Mouse (Mus musculus) heart, embryonic 14.5 days (tissue): ENCODE results near the gene Oas1g. TPM values are rescaled to one million over a fixed set of nuclear protein-coding genes. Genes with fewer than 3 reads are reported as not detected.
"Not testable (repeated sequence)": the region's sequence is repeated elsewhere in the genome, so short reads cannot be mapped to it uniquely, and the experiment has no call there.

Source experiments
- ATAC-seq: fragments of 200-750 bp; cut with Nextera tagmentation; 2 replicates; pipeline ENCODE4 v1.8.0; 2017; ENCODE audit warnings: low read depth, moderate TSS enrichment; ENCODE audit not compliant: insufficient number of reproducible peaks, insufficient read depth, low FRiP score
- H3K27ac ChIP-seq, 2 experiments: fragments of 200-500 bp in 1 of 2; fragments of 300-500 bp in 1 of 2; sonication (generic) in 1 of 2; replicated peaks in 1 of 2; 2 replicates each; pipeline ENCODE4 v1.5.1; 2012 to 2014; ENCODE audit warnings: low read depth in 2 of 2, low read length in 2 of 2, control low read depth in 1 of 2, mild to moderate bottlenecking in 1 of 2, mixed read lengths in 1 of 2; ENCODE audit not compliant: control insufficient read depth in 1 of 2, insufficient read depth in 1 of 2
- H3K27me3 ChIP-seq: fragments of 300-500 bp; sonication (generic); 2 replicates; pipeline ENCODE4 v1.6.1; 2014; ENCODE audit warnings: mild to moderate bottlenecking, low read length, control low read depth; ENCODE audit not compliant: control insufficient read depth, insufficient read depth
- H3K36me3 ChIP-seq: fragments of 300-500 bp; sonication (generic); 2 replicates; pipeline ENCODE4 v1.6.1; 2014; ENCODE audit warnings: mild to moderate bottlenecking, control low read depth, low read length, mixed read lengths; ENCODE audit not compliant: control insufficient read depth, insufficient read depth
- H3K4me1 ChIP-seq, 2 experiments: fragments of 200-500 bp in 1 of 2; fragments of 300-500 bp in 1 of 2; sonication (generic) in 1 of 2; 2 replicates each; pipeline ENCODE4 v1.6.1; 2012 to 2014; ENCODE audit warnings: low read length in 2 of 2, control low read depth in 1 of 2, mixed read lengths in 1 of 2; ENCODE audit not compliant: control insufficient read depth in 2 of 2, insufficient read depth in 2 of 2
- H3K4me2 ChIP-seq: fragments of 300-500 bp; sonication (generic); 2 replicates; pipeline ENCODE4 v1.6.1; 2014; ENCODE audit warnings: mild to moderate bottlenecking, low read length
- H3K4me3 ChIP-seq, 2 experiments: fragments of 200-500 bp in 1 of 2; fragments of 300-500 bp in 1 of 2; sonication (generic) in 1 of 2; 2 replicates each; pipeline ENCODE4 v1.5.1; 2012 to 2014; ENCODE audit warnings: low read length in 2 of 2, mild to moderate bottlenecking in 2 of 2, control low read depth in 1 of 2, low read depth in 1 of 2, moderate library complexity in 1 of 2; ENCODE audit not compliant: control insufficient read depth in 1 of 2, insufficient read depth in 1 of 2
- H3K9ac ChIP-seq: fragments of 300-500 bp; sonication (generic); 2 replicates; pipeline ENCODE4 v1.6.1; 2014; ENCODE audit warnings: mild to moderate bottlenecking, low read length
- H3K9me3 ChIP-seq: fragments of 300-500 bp; sonication (generic); 2 replicates; pipeline ENCODE4 v1.6.1; 2016; ENCODE audit warnings: low read length, control low read depth; ENCODE audit not compliant: control insufficient read depth
- WGBS: fragments of 180-500 bp; shearing (Covaris S2); extraction: QIAGEN DNeasy Blood & Tissue Kit; methylation state at CpG from one replicate; pipeline ENCODE4 v1.1.7; 2014; 5-methylcytosine and 5-hydroxymethylcytosine counted together
- polyA plus RNA-seq: library from polyadenylated mRNA; unstranded; fragments of >200 nt; fragmentation: Nextera tagmentation; extraction: Ambion mirVana; gene quantifications from 2 replicates; pipeline ENCODE4 v1.2.1, GENCODE M21; 2014

The Oas1g gene
- polyA plus RNA-seq, 1 experiment from 2014 or later = 0.45 TPM

DNA sequence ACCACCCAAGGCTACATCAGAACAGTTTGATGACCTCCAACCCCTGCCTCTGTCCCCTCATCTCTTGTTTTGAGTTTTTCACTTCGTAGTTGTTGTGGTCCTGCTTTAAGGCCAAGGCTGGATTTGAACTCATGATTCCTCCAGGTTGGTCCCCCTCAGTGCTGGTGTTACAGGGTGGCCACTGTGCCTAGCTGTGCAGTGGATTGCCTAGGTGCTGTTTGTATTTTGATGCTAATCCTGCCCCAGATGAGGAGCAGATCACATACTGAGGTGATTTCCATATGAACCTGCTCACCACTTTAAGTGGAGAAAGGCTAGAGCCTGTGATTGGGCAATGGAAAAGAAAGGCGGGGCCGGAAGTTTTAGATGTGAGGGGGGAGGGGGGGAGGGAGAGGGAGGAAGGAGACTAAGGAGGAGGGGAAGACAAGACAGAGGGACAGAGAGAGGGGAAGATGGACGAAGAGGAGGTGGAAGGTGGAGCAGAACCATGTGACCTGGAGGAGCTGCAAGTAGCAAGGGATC is 942 bp upstream of the Oas1g start:
- H3K27me3 ChIP-seq, H3K36me3 ChIP-seq, H3K4me3 ChIP-seq, H3K9me3 ChIP-seq, H3K9ac ChIP-seq, ATAC-seq, H3K4me1 ChIP-seq, H3K4me2 ChIP-seq, H3K27ac ChIP-seq: not testable (repeated sequence)
- WGBS = 46% methylated on average over 4 of the region's 4 CpGs

DNA sequence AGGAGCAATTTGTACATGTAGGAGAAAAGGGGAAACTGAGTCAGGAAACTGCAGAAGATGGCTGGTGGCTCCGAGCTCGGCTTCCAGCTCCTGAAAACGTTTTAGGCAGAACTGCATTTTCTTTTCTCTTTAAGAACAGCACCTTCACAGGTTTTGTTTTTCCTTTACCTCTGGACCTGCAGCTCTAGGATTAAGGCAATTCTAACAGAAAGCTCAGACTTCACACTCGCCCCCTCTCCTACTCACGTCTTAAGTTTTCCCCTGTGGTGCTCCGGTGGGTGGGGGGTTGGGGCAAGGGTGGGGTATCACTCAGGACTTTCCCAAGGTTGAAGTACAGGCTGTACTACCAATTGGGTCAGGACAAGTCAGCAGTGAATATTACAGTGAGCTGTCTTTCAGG is 418 bp upstream of the Oas1g start:
- H3K36me3 ChIP-seq = no peaks in the 10 kb centered on the region
- no peak overlapping the region for H3K4me3 ChIP-seq
- H3K4me1 ChIP-seq = no peaks in the 10 kb centered on the region
- 20% methylated on average over 6 of the region's 6 CpGs for WGBS
- no peak overlapping the region for H3K27ac ChIP-seq
- H3K4me2 ChIP-seq = no peak overlapping the region
- H3K9ac ChIP-seq = no peak overlapping the region
- no peaks in the 10 kb centered on the region for H3K9me3 ChIP-seq
- ATAC-seq = no peak
- H3K27me3 ChIP-seq = no peaks in the 10 kb centered on the region

DNA sequence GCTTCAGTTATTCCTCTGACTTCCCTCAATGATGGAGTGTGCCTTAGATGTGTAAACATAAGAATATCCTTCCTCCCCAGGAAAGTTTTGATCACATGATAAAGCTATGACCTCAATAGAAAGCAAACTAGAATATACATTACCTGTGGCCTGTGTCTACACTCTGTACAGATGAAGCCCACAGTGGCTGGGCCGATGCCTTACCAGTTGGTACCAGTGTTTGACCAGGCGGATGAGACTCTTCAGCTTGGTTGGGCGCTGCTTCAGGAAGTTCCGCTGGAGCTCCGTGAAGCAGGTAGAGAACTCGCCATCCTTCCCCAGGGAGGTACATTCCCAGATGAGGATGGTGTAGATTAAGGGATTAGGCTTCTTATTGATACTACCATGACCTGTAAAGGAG is 5.7 kb downstream of the Oas1g start:
- not testable (repeated sequence) for H3K4me2 ChIP-seq, H3K9ac ChIP-seq, H3K4me1 ChIP-seq, H3K27ac ChIP-seq, H3K4me3 ChIP-seq, H3K9me3 ChIP-seq, H3K36me3 ChIP-seq, H3K27me3 ChIP-seq, ATAC-seq
- 84% methylated on average over 6 of the region's 6 CpGs for WGBS

DNA sequence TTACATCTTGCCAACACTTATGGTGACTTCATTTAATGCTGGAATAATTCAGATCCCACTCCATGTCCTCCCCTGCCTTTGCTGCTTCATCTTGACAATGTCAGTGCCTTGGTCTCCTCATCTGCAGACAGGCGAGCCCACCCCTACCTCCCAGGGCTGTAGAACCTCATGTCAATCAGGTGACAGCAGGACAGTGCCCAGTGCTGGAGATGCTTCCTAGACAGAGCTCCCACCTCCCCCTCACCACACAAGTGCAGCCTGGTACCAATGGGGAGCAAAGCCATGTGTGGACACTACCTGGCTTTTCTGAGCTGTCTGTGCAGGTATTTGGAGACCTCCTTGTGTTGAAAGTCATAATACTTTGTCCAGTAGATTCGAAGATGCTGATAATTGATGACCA is 8.6 kb downstream of the Oas1g start:
- not testable (repeated sequence) for H3K27ac ChIP-seq, H3K4me1 ChIP-seq, ATAC-seq, H3K4me3 ChIP-seq, H3K36me3 ChIP-seq, H3K9ac ChIP-seq, H3K27me3 ChIP-seq, H3K4me2 ChIP-seq, H3K9me3 ChIP-seq
- 44% methylated on average over 2 of the region's 2 CpGs for WGBS

DNA sequence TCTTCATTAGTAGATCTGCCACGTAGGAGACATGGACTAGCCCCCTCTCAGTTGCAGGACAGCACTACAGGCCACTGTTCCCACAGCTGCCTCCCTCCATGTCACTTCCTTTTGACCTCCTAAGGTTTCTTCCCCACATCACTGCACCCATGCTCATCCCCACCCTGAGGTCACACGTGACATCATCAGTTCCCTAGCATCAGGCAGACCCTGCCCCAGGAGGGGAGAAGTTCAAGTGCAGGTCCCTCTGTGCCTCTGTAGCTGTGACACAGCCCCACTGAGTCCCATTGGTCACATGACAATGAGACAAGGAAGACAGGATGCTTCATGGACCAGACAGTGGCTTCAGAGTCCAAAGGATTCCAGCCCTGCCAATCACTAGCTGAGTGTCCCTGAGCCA is 10.0 kb downstream of the Oas1g start:
- not testable (repeated sequence) for H3K4me2 ChIP-seq, H3K27me3 ChIP-seq, H3K4me1 ChIP-seq, H3K9ac ChIP-seq, H3K9me3 ChIP-seq, H3K27ac ChIP-seq, H3K36me3 ChIP-seq, H3K4me3 ChIP-seq, ATAC-seq
- 68% methylated on average over 2 of the region's 2 CpGs for WGBS

DNA sequence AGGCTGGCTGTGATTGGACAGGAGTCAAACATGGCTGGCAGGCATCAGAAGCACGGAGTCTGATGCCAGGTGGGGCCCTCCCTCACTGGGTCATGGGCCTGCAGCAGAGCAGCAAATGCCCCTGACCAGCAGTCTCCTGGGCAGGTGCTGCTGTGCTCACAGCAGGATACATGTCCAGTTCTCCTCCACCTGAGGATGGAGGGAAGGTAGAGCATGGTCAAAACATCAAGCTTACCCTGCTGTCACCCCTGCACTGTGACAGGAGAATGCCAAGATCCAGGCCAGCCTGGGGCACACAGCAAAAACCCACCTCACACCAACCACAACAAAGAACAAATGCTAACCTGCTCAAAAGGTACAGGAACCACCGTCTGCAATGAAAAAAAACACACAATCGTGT is 10.6 kb downstream of the Oas1g start:
- H3K9me3 ChIP-seq, H3K9ac ChIP-seq, H3K27me3 ChIP-seq, H3K4me3 ChIP-seq, H3K4me2 ChIP-seq, H3K36me3 ChIP-seq, ATAC-seq, H3K4me1 ChIP-seq, H3K27ac ChIP-seq: not testable (repeated sequence)
- 52% methylated on average over 2 of the region's 3 CpGs for WGBS

DNA sequence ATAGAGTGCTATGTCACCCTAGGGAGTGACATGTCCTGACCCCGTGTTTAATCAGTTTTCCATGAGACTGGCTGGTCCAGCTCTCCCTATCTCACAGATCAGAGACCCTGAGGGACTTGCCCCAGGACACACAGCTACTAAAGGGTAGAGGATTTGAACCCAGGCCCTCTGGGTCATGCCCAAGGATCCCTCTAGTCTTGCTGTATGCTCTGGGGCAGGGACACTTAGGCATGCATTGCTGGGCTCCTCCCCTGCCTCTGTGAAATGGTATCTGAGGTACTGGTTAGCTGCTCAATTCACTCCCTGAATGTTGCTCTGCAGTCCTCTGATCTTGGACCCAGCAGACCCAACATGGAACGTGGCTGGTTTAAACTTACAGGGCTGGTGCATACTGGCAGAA is 15.9 kb downstream of the Oas1g start:
- Histone ChIP-seq H3K27me3 (no peaks in the 10 kb centered on the region), H3K9me3 (no peaks in the 10 kb centered on the region), H3K9ac (no peak overlapping the region), H3K4me1 (no peaks in the 10 kb centered on the region), H3K36me3 (no peaks in the 10 kb centered on the region), H3K4me2 (no peak overlapping the region), H3K27ac (no peak overlapping the region), H3K4me3 (no peak overlapping the region)
- ATAC-seq = no peak
- 51% methylated on average over 2 of the region's 2 CpGs for WGBS

DNA sequence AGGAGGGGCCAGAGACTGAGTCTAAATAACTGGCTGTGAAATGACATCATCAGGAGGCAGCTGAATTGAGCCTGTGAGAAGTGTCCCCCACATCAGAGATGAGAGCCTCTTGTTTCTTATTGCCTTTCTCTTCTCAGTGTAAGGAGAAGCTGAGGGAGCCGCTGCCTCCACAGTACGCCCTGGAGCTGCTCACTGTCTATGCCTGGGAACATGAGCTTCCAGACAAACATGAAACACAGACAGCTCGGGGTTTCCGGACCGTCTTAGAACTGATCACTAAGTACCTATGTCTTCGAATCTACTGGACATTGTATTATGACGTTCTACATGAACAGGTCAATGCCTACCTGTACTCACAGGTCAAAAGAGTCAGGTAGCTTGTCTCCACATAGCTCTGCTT is 16.6 kb downstream of the Oas1g start:
- Histone ChIP-seq H3K27ac (no peak overlapping the region), H3K4me3 (no peak overlapping the region), H3K36me3 (no peaks in the 10 kb centered on the region), H3K27me3 (no peaks in the 10 kb centered on the region), H3K9me3 (no peaks in the 10 kb centered on the region), H3K9ac (no peak overlapping the region), H3K4me1 (no peaks in the 10 kb centered on the region), H3K4me2 (no peak overlapping the region)
- ATAC-seq = no peak
- WGBS = 80% methylated on average over 7 of the region's 7 CpGs
